Mouse (Mus musculus) heart, embryonic 12.5 days (tissue): ENCODE data around the gene Lrba. TPM values are rescaled to one million over a fixed set of nuclear protein-coding genes. Genes with fewer than 3 reads are reported as not detected.

Source experiments
- ATAC-seq: fragments of 200-750 bp; cut with Nextera tagmentation; 2 replicates; pipeline ENCODE4 v1.8.0; 2017; ENCODE audit warnings: moderate TSS enrichment, moderate library complexity; ENCODE audit not compliant: insufficient number of reproducible peaks, low FRiP score
- H3K27ac ChIP-seq: fragments of 300-500 bp; sonication (generic); 2 replicates; pipeline ENCODE4 v1.5.1; 2016; ENCODE audit warnings: mild to moderate bottlenecking, moderate library complexity; ENCODE audit not compliant: poor library complexity, severe bottlenecking
- H3K27me3 ChIP-seq: fragments of 300-500 bp; sonication (generic); replicated peaks from 2 replicates; pipeline ENCODE4 v1.6.1; 2016; ENCODE audit warnings: mild to moderate bottlenecking, moderate library complexity
- H3K36me3 ChIP-seq: fragments of 300-500 bp; sonication (generic); 2 replicates; pipeline ENCODE4 v1.6.1; 2016; ENCODE audit warnings: mild to moderate bottlenecking, moderate library complexity
- H3K4me1 ChIP-seq: fragments of 300-500 bp; sonication (generic); replicated peaks from 2 replicates; pipeline ENCODE4 v1.6.1; 2016; ENCODE audit warnings: mild to moderate bottlenecking
- H3K4me2 ChIP-seq: fragments of 300-500 bp; sonication (generic); 2 replicates; pipeline ENCODE4 v1.6.1; 2016; ENCODE audit warnings: mild to moderate bottlenecking, moderate library complexity
- H3K4me3 ChIP-seq: fragments of 300-500 bp; sonication (generic); 2 replicates; pipeline ENCODE4 v1.5.1; 2016; ENCODE audit warnings: mild to moderate bottlenecking
- H3K9ac ChIP-seq: fragments of 300-500 bp; sonication (generic); 2 replicates; pipeline ENCODE4 v1.6.1; 2016; ENCODE audit warnings: mild to moderate bottlenecking, moderate library complexity
- H3K9me3 ChIP-seq: fragments of 300-500 bp; sonication (generic); replicated peaks from 2 replicates; pipeline ENCODE4 v1.6.1; 2016; ENCODE audit warnings: mild to moderate bottlenecking, moderate library complexity
- WGBS: fragments of 180-500 bp; shearing (Covaris S2); methylation state at CpG from one replicate; pipeline ENCODE4 v1.1.7; 2016; 5-methylcytosine and 5-hydroxymethylcytosine counted together
- polyA plus RNA-seq: library from polyadenylated mRNA; unstranded; fragments of >200 nt; fragmentation: Nextera tagmentation; extraction: Ambion mirVana; gene quantifications from 2 replicates; pipeline ENCODE4 v1.2.1, GENCODE M21; 2016

Lrba gene
- polyA plus RNA-seq, 1 experiment from 2014 or later = 2.9 TPM

- Histone ChIP-seq H3K4me1 (no peaks in the 10 kb centered on the region), H3K4me2 (no peak overlapping the region), H3K9ac (no peak overlapping the region), H3K36me3 (no peaks in the 10 kb centered on the region), H3K27me3 (no peaks in the 10 kb centered on the region), H3K4me3 (no peak overlapping the region), H3K27ac (no peak overlapping the region), H3K9me3 (no peaks in the 10 kb centered on the region)
- ATAC-seq = no peak
- 67% methylated on average over 2 of the region's 2 CpGs for WGBS
Observed at GRCm38 (mm10) chr3:86371466-86371865, 147.0 kb downstream of the Lrba start.

- H3K9me3 ChIP-seq = no peaks in the 10 kb centered on the region
- 76% methylated on average over 2 of the region's 2 CpGs for WGBS
- no peak overlapping the region for H3K27ac ChIP-seq
- no peak overlapping the region for H3K9ac ChIP-seq
- no peaks in the 10 kb centered on the region for H3K4me1 ChIP-seq
- no peak overlapping the region for H3K4me2 ChIP-seq
- H3K36me3 ChIP-seq = no peaks in the 10 kb centered on the region
- H3K27me3 ChIP-seq = no peaks in the 10 kb centered on the region
- no peak for ATAC-seq
- no peak overlapping the region for H3K4me3 ChIP-seq
Observed at GRCm38 (mm10) chr3:86375276-86375675, 150.8 kb downstream of the Lrba start.

GRCm38 (mm10) chr3:86382557-86382956 is 158.1 kb downstream of the Lrba start:
- no peaks in the 10 kb centered on the region for H3K9me3 ChIP-seq
- H3K27me3 ChIP-seq = no peaks in the 10 kb centered on the region
- no peak overlapping the region for H3K27ac ChIP-seq
- 42% methylated on average over 2 of the region's 2 CpGs for WGBS
- no peaks in the 10 kb centered on the region for H3K4me1 ChIP-seq
- no peak overlapping the region for H3K4me2 ChIP-seq
- H3K4me3 ChIP-seq = no peak overlapping the region
- H3K9ac ChIP-seq = no peak overlapping the region
- H3K36me3 ChIP-seq = no peaks in the 10 kb centered on the region
- no peak for ATAC-seq

- Histone ChIP-seq H3K4me1 (no peaks in the 10 kb centered on the region), H3K9me3 (no peaks in the 10 kb centered on the region), H3K4me2 (no peak overlapping the region), H3K4me3 (no peak overlapping the region), H3K36me3 (no peaks in the 10 kb centered on the region), H3K9ac (no peak overlapping the region), H3K27ac (no peak overlapping the region), H3K27me3 (no peaks in the 10 kb centered on the region)
- WGBS = 87% methylated on average over 1 of the region's 1 CpGs
- ATAC-seq = no peak
Observed at GRCm38 (mm10) chr3:86385047-86385446, 160.6 kb downstream of the Lrba start.

GRCm38 (mm10) chr3:86386246-86386645 is 161.8 kb downstream of the Lrba start:
- no peak overlapping the region for H3K4me3 ChIP-seq
- H3K9ac ChIP-seq = no peak overlapping the region
- H3K27ac ChIP-seq = no peak overlapping the region
- H3K9me3 ChIP-seq = no peaks in the 10 kb centered on the region
- H3K27me3 ChIP-seq = no peaks in the 10 kb centered on the region
- no peak for ATAC-seq
- H3K4me2 ChIP-seq = no peak overlapping the region
- 83% methylated on average over 4 of the region's 4 CpGs for WGBS
- no peaks in the 10 kb centered on the region for H3K4me1 ChIP-seq
- H3K36me3 ChIP-seq = no peaks in the 10 kb centered on the region

- Histone ChIP-seq H3K9me3 (no peaks in the 10 kb centered on the region), H3K4me1 (no peaks in the 10 kb centered on the region), H3K4me2 (no peak overlapping the region), H3K9ac (no peak overlapping the region), H3K27ac (no peak overlapping the region), H3K4me3 (no peak overlapping the region), H3K27me3 (no peaks in the 10 kb centered on the region), H3K36me3 (no peaks in the 10 kb centered on the region)
- WGBS = 77% methylated on average over 2 of the region's 2 CpGs
- no peak for ATAC-seq
Observed at GRCm38 (mm10) chr3:86423828-86424227, 199.3 kb downstream of the Lrba start.

- Histone ChIP-seq H3K36me3 (no peaks in the 10 kb centered on the region), H3K9ac (no peak overlapping the region), H3K27ac (no peak overlapping the region), H3K4me2 (no peak overlapping the region), H3K27me3 (no peaks in the 10 kb centered on the region), H3K4me3 (no peak overlapping the region), H3K4me1 (no peaks in the 10 kb centered on the region), H3K9me3 (no peaks in the 10 kb centered on the region)
- no peak for ATAC-seq
- 83% methylated on average over 1 of the region's 1 CpGs for WGBS
Observed at GRCm38 (mm10) chr3:86426733-86427132, 202.3 kb downstream of the Lrba start.

- H3K4me3 ChIP-seq = no peak overlapping the region
- no peaks in the 10 kb centered on the region for H3K36me3 ChIP-seq
- H3K4me1 ChIP-seq = no peaks in the 10 kb centered on the region
- H3K9me3 ChIP-seq = no peaks in the 10 kb centered on the region
- no peak overlapping the region for H3K27ac ChIP-seq
- 70% methylated on average over 4 of the region's 4 CpGs for WGBS
- H3K9ac ChIP-seq = no peak overlapping the region
- no peak overlapping the region for H3K4me2 ChIP-seq
- ATAC-seq = no peak
- no peaks in the 10 kb centered on the region for H3K27me3 ChIP-seq
Observed at GRCm38 (mm10) chr3:86443497-86443896, 219.0 kb downstream of the Lrba start.

GRCm38 (mm10) chr3:86451211-86451610 is 226.7 kb downstream of the Lrba start:
- Histone ChIP-seq H3K9ac (no peak overlapping the region), H3K36me3 (no peaks in the 10 kb centered on the region)

GRCm38 (mm10) chr3:86461582-86461981 is 237.1 kb downstream of the Lrba start:
- no peak overlapping the region for H3K4me3 ChIP-seq
- 52% methylated on average over 3 of the region's 3 CpGs for WGBS
- H3K36me3 ChIP-seq = no peaks in the 10 kb centered on the region
- peaks cover 9% of the 10 kb centered on the region for H3K4me1 ChIP-seq
- no peak for ATAC-seq
- H3K27me3 ChIP-seq = no peaks in the 10 kb centered on the region
- H3K27ac ChIP-seq = no peak overlapping the region
- no peaks in the 10 kb centered on the region for H3K9me3 ChIP-seq
- H3K9ac ChIP-seq = no peak overlapping the region
- H3K4me2 ChIP-seq = no peak overlapping the region

More at GRCm38 (mm10) chr3:86451211-86451610, 226.7 kb downstream of the Lrba start:
- Histone ChIP-seq H3K27ac (no peak overlapping the region), H3K4me3 (no peak overlapping the region), H3K4me2 (no peak overlapping the region), H3K4me1 (peaks cover 3% of the 10 kb centered on the region; the same call in 1 of the 2 replicates), H3K9me3 (no peaks in the 10 kb centered on the region), H3K27me3 (no peaks in the 10 kb centered on the region)
- ATAC-seq = no peak
- WGBS = 94% methylated on average over 2 of the region's 2 CpGs

GRCm38 (mm10) chr3:86489992-86490391 is 265.5 kb downstream of the Lrba start:
- H3K36me3 ChIP-seq = no peaks in the 10 kb centered on the region
- no peak overlapping the region for H3K9ac ChIP-seq
- H3K27me3 ChIP-seq = no peaks in the 10 kb centered on the region
- H3K4me3 ChIP-seq = no peak overlapping the region
- no peaks in the 10 kb centered on the region for H3K9me3 ChIP-seq
- no peaks in the 10 kb centered on the region for H3K4me1 ChIP-seq
- no peak for ATAC-seq
- no peak overlapping the region for H3K27ac ChIP-seq
- H3K4me2 ChIP-seq = no peak overlapping the region
- WGBS = 71% methylated on average over 1 of the region's 1 CpGs

GRCm38 (mm10) chr3:86500586-86500985 is 276.1 kb downstream of the Lrba start:
- no peak overlapping the region for H3K27ac ChIP-seq
- H3K4me3 ChIP-seq = no peak overlapping the region
- ATAC-seq = no peak
- no peak overlapping the region for H3K9ac ChIP-seq
- no peaks in the 10 kb centered on the region for H3K4me1 ChIP-seq
- no peaks in the 10 kb centered on the region for H3K9me3 ChIP-seq
- no peaks in the 10 kb centered on the region for H3K27me3 ChIP-seq
- H3K36me3 ChIP-seq = no peaks in the 10 kb centered on the region
- H3K4me2 ChIP-seq = no peak overlapping the region
